Mouse (Mus musculus) CH12.LX (cell line): ENCODE data around the gene Scn8a.

ENCODE experiments used
- CTCF ChIP-seq, 2 experiments: IDR thresholded peaks in 1 of 2; conservative IDR thresholded peaks in 1 of 2; 2 replicates each; pipeline ENCODE4 v1.5.1; 2011 to 2012; ENCODE audit warnings: low read depth in 2 of 2, low read length in 2 of 2, improper control_type of control experiment in 1 of 2, inconsistent platforms in 1 of 2, mild to moderate bottlenecking in 1 of 2, moderate library complexity in 1 of 2
- EP300 ChIP-seq: IDR thresholded peaks from 2 replicates; pipeline ENCODE4 v1.6.1; 2011; ENCODE audit warnings: low read length, improper control_type of control experiment
- POLR2A ChIP-seq: IDR thresholded peaks from 2 replicates; pipeline ENCODE4 v1.6.1; 2011; ENCODE audit warnings: low read depth, mild to moderate bottlenecking, improper control_type of control experiment, low read length
- TBP ChIP-seq: conservative IDR thresholded peaks from 2 replicates; pipeline ENCODE4 v1.6.1; 2011; ENCODE audit warnings: low read depth, low read length, improper control_type of control experiment
- ZMIZ1 ChIP-seq: IDR thresholded peaks from 2 replicates; pipeline ENCODE4 v1.6.1; 2012; ENCODE audit warnings: low read depth, mild to moderate bottlenecking, inconsistent platforms, low read length, improper control_type of control experiment

GRCm38 (mm10) chr15:101007236-101007635 is 137.6 kb downstream of the Scn8a start:
- TF ChIP-seq ZMIZ1, result no peak
- TF ChIP-seq EP300, result no peak
- TF ChIP-seq POLR2A, result no peak
- TF ChIP-seq CTCF (conservative IDR thresholded peaks at IDR 0.05 in 1 of 2, IDR thresholded peaks at IDR 0.05 in 1 of 2; ENCODE audit: low read depth in 2 of 2, low read length in 2 of 2), result no peak
- TF ChIP-seq TBP, result no peak
